Mouse (Mus musculus) liver, adult 2 months (tissue): ENCODE results near the gene Igdcc3.

Experiments used
- CTCF ChIP-seq: fragments of 200-500 bp; IDR thresholded peaks from 2 replicates; pipeline ENCODE4 v1.5.1; 2011; ENCODE audit warnings: low read depth, low read length, control low read depth
- POLR2A ChIP-seq: fragments of 200-500 bp; IDR thresholded peaks from 2 replicates; pipeline ENCODE4 v1.6.1; 2011; ENCODE audit warnings: low read length, control low read depth; ENCODE audit not compliant: insufficient read depth; ENCODE audit errors: extremely low read depth

DNA sequence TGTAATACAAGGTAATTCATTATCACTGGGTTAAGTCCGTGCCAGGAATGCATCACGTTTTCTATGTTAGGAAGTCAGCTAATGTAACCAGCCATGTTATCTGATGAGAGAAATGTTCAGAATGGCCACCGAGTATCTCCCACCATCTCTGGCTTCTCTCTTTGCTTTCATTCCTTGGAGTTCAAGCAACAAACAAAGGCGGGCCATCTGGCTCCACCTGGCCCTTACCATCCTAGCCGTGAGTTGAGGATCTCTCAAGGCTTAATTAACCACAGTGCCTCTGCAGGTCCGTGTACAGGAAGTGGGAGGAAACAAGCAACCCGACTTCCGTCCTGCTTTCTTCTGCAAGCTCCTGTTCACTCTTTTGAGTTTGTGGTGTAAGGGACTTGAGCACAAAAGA is 76.0 kb downstream of the Igdcc3 start:
- TF ChIP-seq CTCF, result no peak
- no peak for TF ChIP-seq POLR2A
